Mouse (Mus musculus) retina, postnatal 1 day (tissue): ENCODE results near the gene Ascc1.

Source experiments
- DNase-seq: peaks from one replicate; pipeline ENCODE4 v3.0.0-alpha.2; 2012

The Ascc1 gene

GRCm38 (mm10) chr10:60026759-60027395, 24.3 kb downstream of the Ascc1 start:
- peak; percentile 76 for DNase-seq

- DNase-seq: no peak
Measured at GRCm38 (mm10) chr10:60027619-60028084, 25.0 kb downstream of the Ascc1 start.

DNA sequence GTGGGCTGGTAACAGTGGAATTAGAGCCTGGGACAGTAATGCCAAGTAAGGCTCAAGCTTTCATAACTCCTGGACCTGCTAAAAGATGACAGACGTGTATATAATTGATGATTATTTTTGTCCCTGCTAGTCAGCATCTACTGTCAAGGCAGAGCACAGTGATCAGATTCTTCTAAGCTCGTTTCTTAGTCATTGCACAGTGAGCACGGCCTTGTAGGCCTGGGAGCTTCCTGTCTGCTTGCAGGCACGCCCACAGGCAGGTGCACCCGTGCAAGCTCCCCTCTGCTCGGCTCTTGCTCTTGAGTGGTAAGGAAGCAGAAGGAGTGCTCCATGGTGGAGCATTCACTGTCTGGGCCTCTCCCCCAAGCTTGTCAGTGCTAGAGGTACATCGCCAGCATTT, 25.6 kb downstream of the Ascc1 start:
- no peak for DNase-seq

- peak; percentile 76 for DNase-seq
Measured at GRCm38 (mm10) chr10:60028979-60029378, 26.4 kb downstream of the Ascc1 start.

DNA sequence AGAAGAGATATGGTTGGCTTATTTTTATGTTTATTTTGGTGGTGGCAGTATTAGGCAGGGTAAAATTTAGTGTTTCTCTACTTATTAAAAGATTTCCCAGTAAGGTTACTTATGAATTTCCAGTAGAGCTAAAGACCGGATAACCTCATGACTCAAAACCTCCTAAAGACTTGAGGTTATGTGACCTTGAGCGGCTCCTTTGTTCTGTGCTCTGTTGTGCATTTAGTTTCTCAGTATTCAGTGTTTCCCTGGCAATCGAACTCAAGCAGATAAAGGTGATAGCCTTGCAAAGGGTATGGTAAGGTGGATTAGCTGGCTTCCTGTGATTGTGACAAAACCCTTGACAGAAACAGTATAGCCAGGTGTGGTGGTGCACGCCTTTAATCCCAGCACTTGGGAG, 26.8 kb downstream of the Ascc1 start:
- DNase-seq: no peak

DNA sequence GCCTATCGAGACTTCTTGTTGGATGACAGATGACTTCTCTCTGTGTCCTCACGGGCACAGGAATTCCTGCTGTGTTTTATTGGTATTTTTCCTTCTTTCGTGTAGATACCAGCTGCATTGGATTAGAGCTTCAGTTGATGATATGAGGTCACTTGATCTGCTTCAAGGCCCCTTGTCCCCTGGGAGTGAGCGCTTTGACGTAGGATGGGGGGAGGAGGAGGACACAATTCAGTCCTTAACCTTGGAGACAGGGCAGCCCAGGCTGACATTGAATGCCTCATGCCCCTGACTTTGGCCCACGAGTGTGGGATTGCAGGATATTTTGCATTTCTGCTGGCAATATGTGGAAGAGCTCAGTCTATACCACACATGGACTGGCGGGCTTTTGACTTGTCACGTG, 29.0 kb downstream of the Ascc1 start:
- DNase-seq: no peak

- DNase-seq: peak; percentile 62
Measured at GRCm38 (mm10) chr10:60031985-60032384, 29.4 kb downstream of the Ascc1 start.

DNA sequence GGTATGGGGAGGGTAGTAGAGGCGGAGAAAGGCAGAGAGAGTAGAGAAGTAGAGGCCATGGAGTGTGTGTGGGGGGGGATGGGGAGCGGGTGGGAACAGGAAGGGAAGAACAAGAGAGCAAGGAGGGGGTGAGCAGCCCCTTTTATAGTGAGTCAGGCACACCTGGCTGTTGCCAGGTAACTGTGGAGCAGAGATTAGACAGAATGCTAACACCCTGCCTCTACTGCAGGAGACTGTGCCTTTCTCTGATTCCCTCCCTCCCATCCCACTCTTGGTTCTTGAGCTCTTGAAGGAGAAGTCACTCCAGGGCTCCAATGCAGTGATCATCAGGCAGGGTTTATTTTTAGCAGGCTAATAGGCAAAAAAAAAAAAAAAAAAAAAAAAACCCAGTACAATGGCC, 30.0 kb downstream of the Ascc1 start:
- DNase-seq: no peak

GRCm38 (mm10) chr10:60033064-60033463, 30.5 kb downstream of the Ascc1 start:
- no peak for DNase-seq

- DNase-seq: no peak
Measured at GRCm38 (mm10) chr10:60034621-60035020, 32.0 kb downstream of the Ascc1 start.

- no peak for DNase-seq
Measured at GRCm38 (mm10) chr10:60035744-60036143, 33.1 kb downstream of the Ascc1 start.

- no peak for DNase-seq
Measured at GRCm38 (mm10) chr10:60042350-60042922, 39.8 kb downstream of the Ascc1 start.

DNA sequence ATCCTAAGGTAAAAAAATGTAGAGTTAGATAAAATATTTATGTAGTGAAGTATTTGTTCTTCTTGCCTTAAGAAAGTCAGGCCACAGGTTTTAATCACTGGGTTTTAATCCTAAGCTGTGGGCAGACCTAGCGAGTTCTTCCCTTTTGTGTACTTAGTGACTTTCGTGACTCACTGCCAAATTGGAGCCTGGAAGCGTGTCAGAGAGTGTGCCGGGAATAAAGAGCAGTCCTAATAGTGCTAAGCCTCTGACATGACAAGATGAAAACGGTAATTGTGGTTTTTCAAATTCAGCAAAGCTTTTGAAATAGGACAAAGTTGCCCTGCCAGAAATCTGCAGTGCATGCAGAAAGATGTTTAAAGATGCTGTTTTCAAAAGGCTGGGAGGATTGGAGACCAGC, 44.1 kb downstream of the Ascc1 start:
- no peak for DNase-seq

GRCm38 (mm10) chr10:60050581-60050980, 48.0 kb downstream of the Ascc1 start:
- no peak for DNase-seq

GRCm38 (mm10) chr10:60053073-60053472, 50.5 kb downstream of the Ascc1 start:
- DNase-seq: no peak

DNA sequence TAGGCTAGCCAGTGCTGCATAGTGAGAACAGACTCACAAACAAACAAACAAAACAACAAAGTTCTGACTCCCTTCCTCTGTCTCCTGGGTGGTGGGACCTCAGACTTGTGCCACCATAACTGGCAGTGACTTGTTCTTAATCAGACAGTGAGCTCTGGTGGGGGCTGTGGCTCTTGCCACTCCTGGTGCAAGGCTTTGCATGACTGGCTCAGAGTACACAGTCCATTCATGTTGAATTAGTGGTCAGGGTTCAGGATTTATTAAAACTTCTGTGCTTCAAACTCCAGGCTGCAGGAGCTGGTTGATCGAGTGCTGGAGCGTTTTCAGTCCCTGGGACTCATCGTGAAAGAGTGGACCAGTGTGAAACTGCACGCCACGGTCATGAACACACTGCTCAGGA, 59.6 kb downstream of the Ascc1 start:
- DNase-seq: no peak

DNA sequence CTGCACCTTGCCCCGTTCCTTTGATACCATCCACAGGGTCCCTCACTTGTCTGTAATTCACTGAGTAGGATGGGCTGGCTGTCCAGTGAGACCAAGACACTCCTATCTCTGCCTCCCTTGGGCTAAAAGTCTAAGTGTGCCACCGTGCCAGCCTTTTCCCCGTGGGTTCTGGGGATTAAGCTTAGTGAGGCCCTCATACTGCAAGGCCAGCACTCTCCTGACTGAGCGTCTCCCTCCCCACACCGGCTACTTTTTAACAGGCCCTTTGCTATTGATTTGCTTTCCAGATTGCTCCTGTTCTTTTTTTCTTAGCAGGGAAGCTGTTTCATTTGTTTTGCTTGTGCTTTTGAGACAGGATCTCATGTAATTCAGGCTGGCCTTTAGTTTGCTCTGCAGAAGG, 60.3 kb downstream of the Ascc1 start:
- DNase-seq: no peak

DNA sequence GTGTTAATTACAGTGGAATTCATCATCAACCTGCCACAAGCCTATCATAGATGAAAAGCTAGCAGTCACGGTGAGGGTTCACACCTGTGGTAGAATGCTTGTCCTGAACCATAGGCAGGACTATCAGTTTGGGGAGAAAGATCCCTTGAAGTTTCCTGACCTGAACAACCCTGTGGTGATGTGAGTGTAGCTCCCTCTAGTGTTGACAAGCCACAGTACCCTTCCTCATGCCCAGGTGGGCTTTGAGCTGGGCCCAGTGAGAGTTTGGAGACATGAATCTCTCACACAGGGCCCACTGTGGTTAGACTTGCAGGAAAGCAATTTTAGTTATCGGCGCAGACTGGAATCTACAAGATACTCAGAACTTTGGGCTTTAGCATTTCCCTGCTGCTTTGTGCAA, 63.9 kb downstream of the Ascc1 start:
- DNase-seq: peak; percentile 62

- DNase-seq: no peak
Measured at GRCm38 (mm10) chr10:60075159-60075558, 72.6 kb downstream of the Ascc1 start.

GRCm38 (mm10) chr10:60077226-60077625, 74.6 kb downstream of the Ascc1 start:
- DNase-seq: no peak

DNA sequence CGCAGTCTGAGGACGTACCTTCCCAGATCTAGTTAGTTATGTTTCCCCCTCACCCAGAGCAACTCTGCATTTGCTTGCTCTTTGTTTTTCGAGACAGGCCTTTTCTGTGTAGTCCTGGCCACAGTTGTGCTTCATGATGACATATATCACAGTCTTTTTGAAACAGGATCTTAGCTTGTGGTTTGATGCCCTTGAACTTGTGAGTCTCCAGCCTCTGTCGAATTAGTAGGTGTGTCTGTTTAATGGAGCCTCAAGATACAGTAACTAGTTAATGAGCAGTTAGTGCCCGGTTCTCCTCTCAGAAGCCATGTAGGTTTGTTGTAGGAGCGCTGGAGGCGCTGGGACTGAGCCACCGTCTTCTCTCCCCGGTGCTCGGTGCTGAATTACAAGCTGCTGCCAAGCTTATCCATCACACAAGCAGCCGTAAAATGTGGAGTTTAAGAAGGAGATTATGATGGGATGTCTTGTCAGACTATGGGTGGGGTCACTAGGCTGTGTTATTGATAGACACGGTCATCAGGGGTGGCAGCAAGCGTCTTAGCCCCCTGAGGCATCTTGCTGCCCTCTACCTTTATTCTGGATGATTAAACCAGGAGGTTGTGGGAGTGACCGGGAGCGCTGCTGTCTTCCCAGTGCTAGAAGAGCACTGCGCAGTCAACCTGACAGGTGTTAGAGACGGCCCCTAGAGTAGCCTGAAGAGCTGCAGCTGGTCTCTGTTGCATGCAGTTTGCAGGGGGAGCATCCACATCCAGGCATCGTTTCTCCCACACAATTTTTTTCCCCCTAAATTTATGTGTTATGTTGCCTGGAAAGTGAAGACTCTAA, 75.3 kb downstream of the Ascc1 start:
- DNase-seq: peak; percentile 45

DNA sequence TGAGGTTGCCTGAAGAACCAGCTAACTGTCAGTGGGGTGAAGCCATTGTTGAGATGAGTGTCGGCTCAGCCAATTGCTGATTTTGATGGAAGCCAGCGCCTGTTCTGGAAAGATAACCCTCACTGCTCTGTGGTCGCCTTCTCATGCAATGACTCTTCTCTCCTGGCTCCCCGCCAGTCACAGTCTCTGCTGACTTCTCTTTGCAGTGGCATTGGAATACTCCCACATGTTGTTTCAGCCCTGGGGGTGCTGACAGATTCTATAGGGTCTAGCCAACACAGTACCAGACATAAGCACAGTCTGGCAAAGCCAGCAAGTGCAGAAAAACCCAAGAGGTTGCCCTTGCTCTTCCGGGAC, 75.9 kb downstream of the Ascc1 start:
- peak; percentile 39 for DNase-seq

DNA sequence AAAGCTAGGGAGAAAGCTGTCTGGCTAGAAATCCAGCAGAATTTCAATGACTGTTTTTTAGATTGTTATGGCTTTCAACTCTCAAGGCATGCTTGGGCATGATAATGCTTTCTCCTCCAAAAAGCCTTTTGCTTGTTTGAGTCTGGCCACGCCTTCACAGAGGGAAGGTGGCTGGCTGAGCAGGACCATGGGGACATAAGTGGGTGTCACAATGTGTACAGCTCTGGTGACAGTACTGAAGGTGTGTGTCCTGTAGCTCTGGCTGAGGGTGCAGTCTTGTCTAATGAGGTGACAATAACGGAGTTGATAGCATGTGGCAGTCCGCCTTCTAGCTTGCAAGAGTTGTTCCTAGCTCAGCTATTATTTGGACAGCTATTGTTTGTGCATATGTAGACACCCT, 77.6 kb downstream of the Ascc1 start:
- peak; percentile 44 for DNase-seq

DNA sequence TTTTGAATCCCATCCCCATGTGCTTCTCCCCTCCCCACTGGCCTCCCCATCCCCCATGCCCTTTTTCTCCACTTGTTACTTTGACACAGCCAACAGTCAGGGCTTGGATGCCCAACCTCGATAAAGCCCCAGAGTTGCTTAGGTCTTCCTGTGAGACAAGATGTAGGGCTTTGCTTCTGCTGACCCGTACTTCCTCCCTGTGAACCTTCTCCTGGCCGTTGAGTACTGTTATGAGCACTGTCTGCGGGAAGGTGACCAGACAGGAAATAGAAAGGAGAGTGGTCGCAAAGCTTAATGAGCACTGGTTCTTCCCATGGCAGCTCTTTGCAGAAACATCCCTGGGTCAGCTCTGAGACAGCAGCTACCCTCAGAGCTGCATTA, 78.0 kb downstream of the Ascc1 start:
- DNase-seq: no peak
